Mouse (Mus musculus) CH12.LX (cell line): ENCODE data around the gene Arhgap35. TPM values are rescaled to one million over a fixed set of nuclear protein-coding genes. Genes with fewer than 3 reads are reported as not detected.

Source experiments
- DNase-seq: peaks from one replicate; pipeline ENCODE4 v3.0.0-alpha.2; 2013; ENCODE audit errors: extremely low read depth
- H3K27ac ChIP-seq: 2 replicates; pipeline ENCODE4 v1.5.1; 2012; ENCODE audit warnings: low read depth, mild to moderate bottlenecking, control low read depth, moderate library complexity; ENCODE audit not compliant: insufficient read depth
- H3K27me3 ChIP-seq: replicated peaks from 2 replicates; pipeline ENCODE3; 2012; ENCODE audit warnings: inconsistent platforms
- H3K36me3 ChIP-seq, 2 experiments: replicated peaks in 1 of 2; 2 replicates each; pipeline versions ENCODE3 to v1.6.1; 2012; ENCODE audit warnings: inconsistent platforms in 1 of 2, low read length in 1 of 2, mild to moderate bottlenecking in 1 of 2, mixed read lengths in 1 of 2, moderate library complexity in 1 of 2; ENCODE audit not compliant: control insufficient read depth in 1 of 2, insufficient read depth in 1 of 2
- H3K4me1 ChIP-seq, 2 experiments: 2 replicates each; pipeline ENCODE4 v1.6.1; 2012; ENCODE audit warnings: inconsistent platforms in 1 of 2, moderate library complexity in 1 of 2; ENCODE audit not compliant: insufficient read depth in 2 of 2, control insufficient read depth in 1 of 2
- H3K4me2 ChIP-seq: 2 replicates; pipeline ENCODE4 v1.6.1; 2012; ENCODE audit warnings: low read depth, mild to moderate bottlenecking, control low read depth; ENCODE audit not compliant: poor library complexity, insufficient read depth, severe bottlenecking
- H3K4me3 ChIP-seq, 3 experiments: fragments of 150-350 bp in 1 of 3; sonication (generic) in 1 of 3; replicated peaks in 1 of 3; 2 replicates each; pipeline versions ENCODE3 to v1.5.1; 2011 to 2012; ENCODE audit warnings: low read depth in 2 of 3, low read length in 2 of 3, mild to moderate bottlenecking in 2 of 3, moderate library complexity in 2 of 3, control low read depth in 1 of 3, improper control_type of control experiment in 1 of 3, inconsistent platforms in 1 of 3, mixed read lengths in 1 of 3; ENCODE audit not compliant: poor library complexity in 1 of 3
- H3K79me2 ChIP-seq: replicated peaks from 2 replicates; pipeline ENCODE4 v1.6.1; 2012; ENCODE audit warnings: mild to moderate bottlenecking, moderate library complexity; ENCODE audit not compliant: control insufficient read depth, poor library complexity, insufficient read depth, severe bottlenecking; ENCODE audit errors: extremely low read depth
- H3K9ac ChIP-seq: 2 replicates; pipeline ENCODE4 v1.6.1; 2012; ENCODE audit warnings: low read depth, mild to moderate bottlenecking, control low read depth, moderate library complexity; ENCODE audit not compliant: insufficient read depth
- H3K9me3 ChIP-seq: replicated peaks from 2 replicates; pipeline ENCODE3; 2012; ENCODE audit warnings: low read length, inconsistent platforms, mixed read lengths
- BHLHE40 ChIP-seq: IDR thresholded peaks from 2 replicates; pipeline ENCODE4 v1.6.1; 2011; ENCODE audit warnings: mild to moderate bottlenecking, low read depth, low read length, improper control_type of control experiment
- CHD1 ChIP-seq: IDR thresholded peaks from 2 replicates; pipeline ENCODE4 v1.6.1; 2012; ENCODE audit warnings: low read depth, low read length, improper control_type of control experiment, inconsistent platforms
- CHD2 ChIP-seq: IDR thresholded peaks from 2 replicates; pipeline ENCODE4 v1.6.1; 2011; ENCODE audit warnings: low read length, improper control_type of control experiment
- CTCF ChIP-seq, 2 experiments: IDR thresholded peaks in 1 of 2; conservative IDR thresholded peaks in 1 of 2; 2 replicates each; pipeline ENCODE4 v1.5.1; 2011 to 2012; ENCODE audit warnings: low read depth in 2 of 2, low read length in 2 of 2, improper control_type of control experiment in 1 of 2, inconsistent platforms in 1 of 2, mild to moderate bottlenecking in 1 of 2, moderate library complexity in 1 of 2
- ELF1 ChIP-seq: IDR thresholded peaks from 2 replicates; pipeline ENCODE4 v1.6.1; 2014; ENCODE audit warnings: low read depth, mild to moderate bottlenecking, inconsistent platforms, low read length, improper control_type of control experiment
- EP300 ChIP-seq: IDR thresholded peaks from 2 replicates; pipeline ENCODE4 v1.6.1; 2011; ENCODE audit warnings: low read length, improper control_type of control experiment
- ETS1 ChIP-seq: conservative IDR thresholded peaks from 2 replicates; pipeline ENCODE4 v1.6.1; 2012; ENCODE audit warnings: low read depth, mild to moderate bottlenecking, inconsistent platforms, low read length, improper control_type of control experiment, moderate library complexity
- GABPA ChIP-seq: IDR thresholded peaks from 2 replicates; pipeline ENCODE4 v1.6.1; 2012; ENCODE audit warnings: low read depth, low read length, improper control_type of control experiment, inconsistent platforms; ENCODE audit not compliant: insufficient replicate concordance
- HCFC1 ChIP-seq: IDR thresholded peaks from 2 replicates; pipeline ENCODE4 v1.6.1; 2012; ENCODE audit warnings: low read depth, mild to moderate bottlenecking, inconsistent platforms, low read length, improper control_type of control experiment
- JUND ChIP-seq: conservative IDR thresholded peaks from 2 replicates; pipeline ENCODE4 v1.6.1; 2011; ENCODE audit warnings: low read depth, low read length, improper control_type of control experiment
- MAZ ChIP-seq: IDR thresholded peaks from 2 replicates; pipeline ENCODE4 v1.6.1; 2012; ENCODE audit warnings: low read depth, mild to moderate bottlenecking, inconsistent platforms, low read length, improper control_type of control experiment, moderate library complexity
- MYC ChIP-seq: IDR thresholded peaks from 2 replicates; pipeline ENCODE4 v1.6.1; 2011; ENCODE audit warnings: low read depth, mild to moderate bottlenecking, improper control_type of control experiment, low read length
- NRF1 ChIP-seq: IDR thresholded peaks from 2 replicates; pipeline ENCODE4 v1.6.1; 2014; ENCODE audit warnings: low read depth, mild to moderate bottlenecking, inconsistent platforms, low read length, improper control_type of control experiment, moderate library complexity
- PAX5 ChIP-seq: IDR thresholded peaks from 2 replicates; pipeline ENCODE4 v1.6.1; 2012; ENCODE audit warnings: low read length, inconsistent platforms, mixed read lengths
- POLR2A ChIP-seq: IDR thresholded peaks from 2 replicates; pipeline ENCODE4 v1.6.1; 2011; ENCODE audit warnings: low read depth, mild to moderate bottlenecking, improper control_type of control experiment, low read length
- POLR2AphosphoS2 ChIP-seq: IDR thresholded peaks from 2 replicates; pipeline ENCODE4 v1.6.1; 2011; ENCODE audit warnings: low read depth, low read length, improper control_type of control experiment
- RAD21 ChIP-seq: IDR thresholded peaks from 2 replicates; pipeline ENCODE4 v1.6.1; 2011; ENCODE audit warnings: low read depth, mild to moderate bottlenecking, low read length, improper control_type of control experiment, moderate library complexity
- SIN3A ChIP-seq: IDR thresholded peaks from 2 replicates; pipeline ENCODE4 v1.6.1; 2012; ENCODE audit warnings: low read length, improper control_type of control experiment, inconsistent platforms
- SMC3 ChIP-seq: IDR thresholded peaks from 2 replicates; pipeline ENCODE4 v1.6.1; 2011; ENCODE audit warnings: low read depth, low read length, improper control_type of control experiment
- TCF12 ChIP-seq: IDR thresholded peaks from 2 replicates; pipeline ENCODE4 v1.6.1; 2014; ENCODE audit warnings: low read depth, mild to moderate bottlenecking, inconsistent platforms, low read length, improper control_type of control experiment
- UBTF ChIP-seq: IDR thresholded peaks from 2 replicates; pipeline ENCODE4 v1.6.1; 2012; ENCODE audit warnings: low read depth, mild to moderate bottlenecking, inconsistent platforms, low read length, improper control_type of control experiment, moderate library complexity
- ZC3H11A ChIP-seq: IDR thresholded peaks from 2 replicates; pipeline ENCODE4 v1.6.1; 2012; ENCODE audit warnings: low read depth, mild to moderate bottlenecking, inconsistent platforms, low read length, improper control_type of control experiment
- ZKSCAN1 ChIP-seq: IDR thresholded peaks from 2 replicates; pipeline ENCODE4 v1.6.1; 2012; ENCODE audit warnings: low read depth, inconsistent platforms, low read length, improper control_type of control experiment, borderline replicate concordance
- ZMIZ1 ChIP-seq: IDR thresholded peaks from 2 replicates; pipeline ENCODE4 v1.6.1; 2012; ENCODE audit warnings: low read depth, mild to moderate bottlenecking, inconsistent platforms, low read length, improper control_type of control experiment
- ZNF384 ChIP-seq: IDR thresholded peaks from 2 replicates; pipeline ENCODE4 v1.6.1; 2012; ENCODE audit warnings: low read depth, low read length, improper control_type of control experiment, inconsistent platforms
- dilution Hi-C: fragments of 300-500 bp; cut with MboI; formaldehyde crosslinking; loops from 2 replicates; pipeline ENCODE4 v1.14.3; 2020; ENCODE audit warnings: low sequenced_read_pairs; ENCODE audit not compliant: extremely low pct_unique_long_range_greater_than_20kb, extremely low pct_ligation_motif_present
- in situ Hi-C: fragments of 300-500 bp; cut with MboI; formaldehyde crosslinking; loops from 3 replicates; pipeline ENCODE4 v1.14.3; 2019; ENCODE audit warnings: low sequenced_read_pairs, low pct_ligation_motif_present, low pct_unique_long_range_greater_than_20kb, mixed read lengths
- polyA plus RNA-seq: library from polyadenylated mRNA; unstranded; fragments of >175 nt; gene quantifications from 2 replicates; pipeline ENCODE4 v1.2.1, GENCODE M21; 2012; ENCODE audit warnings: low read depth; ENCODE audit not compliant: insufficient read length
- total RNA-seq, 2 experiments: library from RNA; depleted of rRNA; stranded (reverse); fragments of 300-350 nt in 1 of 2; fragments of >200 nt in 1 of 2; gene quantifications; 2 replicates each; pipeline ENCODE4 v1.2.3; 2012 to 2014

Gene Arhgap35
- total and polyA plus RNA-seq, 3 experiments: 3.0 to 7.2 (median 5.3) TPM

DNA sequence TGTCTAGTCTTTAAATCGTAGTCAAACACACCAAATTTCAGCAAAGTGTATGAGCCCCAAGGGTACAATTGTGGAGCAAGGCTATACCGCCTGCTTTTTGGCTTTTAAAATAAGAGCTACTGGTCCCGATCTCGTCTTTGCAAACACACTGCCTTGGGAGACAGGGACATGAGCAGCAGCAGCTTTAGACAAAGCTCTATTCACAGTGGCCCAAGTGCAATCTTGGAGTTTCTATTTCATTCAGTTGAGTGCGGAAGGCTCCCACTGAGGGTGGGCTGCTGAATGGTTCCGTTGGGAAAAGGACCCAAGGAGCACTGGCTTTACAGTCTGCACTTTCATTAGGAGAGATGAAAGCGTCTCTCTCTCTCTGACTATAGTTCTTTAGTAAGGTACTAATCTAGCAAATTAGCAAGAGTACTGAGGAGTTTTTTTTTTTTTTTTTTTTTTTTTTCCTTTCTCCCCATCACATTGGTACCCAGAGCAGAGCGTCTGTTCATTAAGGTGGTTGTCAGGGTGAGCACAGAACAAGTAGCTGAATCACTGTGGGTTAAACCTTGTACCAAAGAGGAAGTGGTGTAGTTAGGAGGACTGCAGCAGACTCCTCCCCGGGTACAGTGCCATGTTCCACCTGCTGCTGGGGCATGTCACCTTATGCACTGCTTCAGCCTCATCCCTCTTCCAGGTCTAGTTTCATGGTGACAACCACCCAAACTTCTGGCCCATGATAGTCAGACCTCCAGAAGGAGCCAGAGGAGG is 56.8 kb downstream of the Arhgap35 start:
- H3K79me2 ChIP-seq: no peaks in the 10 kb centered on the region; the same call in 1 of the 2 replicates
- no peak overlapping the region for H3K27ac ChIP-seq
- in situ Hi-C loops: no loop called here
- no peak overlapping the region for H3K9ac ChIP-seq
- H3K36me3 ChIP-seq: peaks cover 20 to 67% of the 10 kb centered on the region in 2 experiments
- dilution Hi-C loops: no loop called here
- TF ChIP-seq ZNF384 (0 out of 2 replicates have a peak, but pooled peaks have one; percentile 16), NRF1 (no peak), EP300 (no peak), ZC3H11A (no peak), POLR2A (no peak), GABPA (no peak), POLR2AphosphoS2 (no peak)
- peaks cover 4 to 46% of the 10 kb centered on the region in 2 experiments; a peak in 3 of 4 replicates for H3K4me1 ChIP-seq
- peak; percentile 29 for DNase-seq
- H3K4me3 ChIP-seq: no peak overlapping the region
- no peak overlapping the region for H3K4me2 ChIP-seq
- no peaks in the 10 kb centered on the region for H3K9me3 ChIP-seq
- H3K27me3 ChIP-seq: no peaks in the 10 kb centered on the region

DNA sequence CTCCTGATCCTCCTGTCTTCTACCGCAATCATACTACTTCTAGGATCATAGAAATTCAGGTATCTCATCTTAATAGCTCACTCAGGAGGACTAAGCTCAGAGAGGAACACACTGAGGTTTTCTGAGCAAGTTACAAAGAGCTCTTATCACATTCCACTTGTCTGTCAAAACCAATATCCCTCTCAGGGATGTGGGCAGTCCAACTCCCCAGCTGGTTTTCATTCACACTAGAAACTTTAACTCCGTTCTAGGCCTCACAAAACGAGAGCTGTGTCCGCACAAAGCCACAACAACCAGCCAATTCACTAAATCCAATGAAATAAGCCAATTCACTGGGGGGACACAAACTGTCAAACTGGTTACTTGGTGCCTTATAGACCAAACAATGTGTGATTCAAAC is 57.5 kb downstream of the Arhgap35 start:
- peaks cover 4 to 47% of the 10 kb centered on the region in 2 experiments; a peak in 3 of 4 replicates for H3K4me1 ChIP-seq
- TF ChIP-seq ZNF384 (no peak), JUND (no peak), PAX5 (no peak), CHD1 (no peak), UBTF (no peak), ELF1 (no peak), MAZ (no peak), SMC3 (no peak), BHLHE40 (no peak), MYC (no peak), HCFC1 (no peak), EP300 (no peak), RAD21 (no peak), TCF12 (no peak), CTCF (conservative IDR thresholded peaks at IDR 0.05 in 1 of 2, IDR thresholded peaks at IDR 0.05 in 1 of 2; ENCODE audit: low read depth in 2 of 2, low read length in 2 of 2) (no peak), CHD2 (no peak), ETS1 (no peak), ZMIZ1 (no peak), SIN3A (no peak), ZKSCAN1 (no peak)
- TF ChIP-seq, all 38 proteins: peak for 0
- H3K9ac ChIP-seq: no peak overlapping the region
- no peak overlapping the region for H3K27ac ChIP-seq
- in situ Hi-C loops (no loop called here), dilution Hi-C loops (no loop called here)
- no peak overlapping the region for H3K4me2 ChIP-seq
- no peak overlapping the region for H3K4me3 ChIP-seq
- peaks cover 13 to 65% of the 10 kb centered on the region in 2 experiments for H3K36me3 ChIP-seq
- no peaks in the 10 kb centered on the region for H3K9me3 ChIP-seq
- no peaks in the 10 kb centered on the region for H3K27me3 ChIP-seq
- H3K79me2 ChIP-seq: no peaks in the 10 kb centered on the region; the same call in 1 of the 2 replicates
- no peak for DNase-seq
